Mouse (Mus musculus) forebrain, embryonic 16.5 days (tissue): ENCODE results near the gene H2al1f. TPM values are rescaled to one million over a fixed set of nuclear protein-coding genes. Genes with fewer than 3 reads are reported as not detected.
"Not testable (repeated sequence)": the region's sequence is repeated elsewhere in the genome, so short reads cannot be mapped to it uniquely, and the experiment has no call there.

Source experiments
- ATAC-seq: fragments of 200-750 bp; cut with Nextera tagmentation; 2 replicates; pipeline ENCODE4 v1.8.0; 2017; ENCODE audit warnings: mild to moderate bottlenecking, moderate library complexity
- H3K27ac ChIP-seq: fragments of 300-500 bp; sonication (generic); 2 replicates; pipeline ENCODE4 v1.5.1; 2014; ENCODE audit warnings: low read length, control low read depth
- H3K27me3 ChIP-seq: fragments of 300-500 bp; sonication (generic); replicated peaks from 2 replicates; pipeline ENCODE4 v1.6.1; 2014; ENCODE audit warnings: low read length; ENCODE audit not compliant: control insufficient read depth, insufficient read depth
- H3K36me3 ChIP-seq: fragments of 300-500 bp; sonication (generic); 2 replicates; pipeline ENCODE4 v1.6.1; 2014; ENCODE audit not compliant: control insufficient read depth, insufficient read depth
- H3K4me1 ChIP-seq: fragments of 300-500 bp; sonication (generic); replicated peaks from 2 replicates; pipeline ENCODE4 v1.6.1; 2014; ENCODE audit warnings: low read length; ENCODE audit not compliant: control insufficient read depth, insufficient read depth
- H3K4me2 ChIP-seq: fragments of 300-500 bp; sonication (generic); 2 replicates; pipeline ENCODE4 v1.6.1; 2014; ENCODE audit warnings: mild to moderate bottlenecking, low read length, control low read depth
- H3K4me3 ChIP-seq: fragments of 300-500 bp; sonication (generic); replicated peaks from 2 replicates; pipeline ENCODE4 v1.5.1; 2014; ENCODE audit warnings: mild to moderate bottlenecking, low read length, control low read depth
- H3K9ac ChIP-seq: fragments of 300-500 bp; sonication (generic); replicated peaks from 2 replicates; pipeline ENCODE4 v1.6.1; 2014; ENCODE audit warnings: low read depth, low read length, control low read depth
- H3K9me3 ChIP-seq: fragments of 300-500 bp; sonication (generic); 2 replicates; pipeline ENCODE4 v1.6.1; 2016; ENCODE audit warnings: low read length; ENCODE audit not compliant: control insufficient read depth
- WGBS: fragments of 180-500 bp; shearing (Covaris S2); extraction: QIAGEN DNeasy Blood & Tissue Kit; methylation state at CpG from one replicate; pipeline ENCODE4 v1.1.7; 2014; 5-methylcytosine and 5-hydroxymethylcytosine counted together
- polyA plus RNA-seq: library from polyadenylated mRNA; unstranded; fragments of >200 nt; fragmentation: Nextera tagmentation; extraction: Ambion mirVana; gene quantifications from 2 replicates; pipeline ENCODE4 v1.2.1, GENCODE M21; 2015

Gene H2al1f
- not detected in 2 replicates for polyA plus RNA-seq

- ATAC-seq, H3K4me2 ChIP-seq, H3K9me3 ChIP-seq, H3K4me1 ChIP-seq, H3K27ac ChIP-seq, H3K36me3 ChIP-seq, H3K27me3 ChIP-seq, H3K4me3 ChIP-seq, H3K9ac ChIP-seq: not testable (repeated sequence)
- no CpG with 5 or more reads among the region's 6 CpGs for WGBS
Observed at GRCm38 (mm10) chrX:11314858-11315257, at the start of gene H2al1f. Gene H2al1f, plus strand, starts transcription at chrX:11315158.

GRCm38 (mm10) chrX:11267791-11268190 is 47.2 kb upstream of the H2al1f start:
- H3K9ac ChIP-seq = no peak overlapping the region
- H3K36me3 ChIP-seq = no peaks in the 10 kb centered on the region
- no peaks in the 10 kb centered on the region for H3K4me1 ChIP-seq
- no peak overlapping the region for H3K4me3 ChIP-seq
- no peak overlapping the region for H3K4me2 ChIP-seq
- ATAC-seq = no peak
- 65% methylated on average over 7 of the region's 7 CpGs for WGBS
- H3K27ac ChIP-seq = no peak overlapping the region
- no peaks in the 10 kb centered on the region for H3K9me3 ChIP-seq
- no peaks in the 10 kb centered on the region for H3K27me3 ChIP-seq

GRCm38 (mm10) chrX:11269074-11269473 is 45.9 kb upstream of the H2al1f start:
- 83% methylated on average over 3 of the region's 3 CpGs for WGBS

GRCm38 (mm10) chrX:11273190-11273589 is 41.8 kb upstream of the H2al1f start:
- Histone ChIP-seq H3K4me2 (no peak overlapping the region), H3K4me3 (no peak overlapping the region), H3K4me1 (no peaks in the 10 kb centered on the region), H3K27me3 (no peaks in the 10 kb centered on the region), H3K36me3 (no peaks in the 10 kb centered on the region), H3K9me3 (no peaks in the 10 kb centered on the region), H3K27ac (no peak overlapping the region), H3K9ac (no peak overlapping the region)
- ATAC-seq = no peak
- WGBS = 75% methylated on average over 3 of the region's 3 CpGs

More at GRCm38 (mm10) chrX:11269074-11269473, 45.9 kb upstream of the H2al1f start:
- Histone ChIP-seq H3K4me2 (no peak overlapping the region), H3K4me3 (no peak overlapping the region), H3K4me1 (no peaks in the 10 kb centered on the region), H3K27me3 (no peaks in the 10 kb centered on the region), H3K9ac (no peak overlapping the region), H3K36me3 (no peaks in the 10 kb centered on the region), H3K27ac (no peak overlapping the region), H3K9me3 (no peaks in the 10 kb centered on the region)
- ATAC-seq = peak; percentile 49

GRCm38 (mm10) chrX:11277083-11277482 is 37.9 kb upstream of the H2al1f start:
- no peak overlapping the region for H3K4me3 ChIP-seq
- H3K9me3 ChIP-seq = no peaks in the 10 kb centered on the region
- H3K9ac ChIP-seq = no peak overlapping the region
- H3K4me1 ChIP-seq = no peaks in the 10 kb centered on the region
- WGBS = 56% methylated on average over 6 of the region's 6 CpGs
- no peak for ATAC-seq
- H3K27me3 ChIP-seq = no peaks in the 10 kb centered on the region
- no peak overlapping the region for H3K27ac ChIP-seq
- no peak overlapping the region for H3K4me2 ChIP-seq
- H3K36me3 ChIP-seq = no peaks in the 10 kb centered on the region

GRCm38 (mm10) chrX:11280741-11281140 is 34.2 kb upstream of the H2al1f start:
- no peaks in the 10 kb centered on the region for H3K27me3 ChIP-seq
- no peaks in the 10 kb centered on the region for H3K9me3 ChIP-seq
- H3K36me3 ChIP-seq = no peaks in the 10 kb centered on the region
- H3K4me3 ChIP-seq = no peak overlapping the region
- H3K27ac ChIP-seq = no peak overlapping the region
- no peaks in the 10 kb centered on the region for H3K4me1 ChIP-seq
- ATAC-seq = no peak
- WGBS = 78% methylated on average over 2 of the region's 2 CpGs
- H3K9ac ChIP-seq = no peak overlapping the region
- H3K4me2 ChIP-seq = no peak overlapping the region

GRCm38 (mm10) chrX:11288306-11288882 is 26.6 kb upstream of the H2al1f start:
- Histone ChIP-seq H3K9ac (no peak overlapping the region), H3K9me3 (no peaks in the 10 kb centered on the region; the same call in 1 of the 2 replicates), H3K4me1 (no peaks in the 10 kb centered on the region), H3K36me3 (no peaks in the 10 kb centered on the region), H3K4me2 (no peak overlapping the region), H3K27ac (no peak overlapping the region), H3K27me3 (0 out of 2 replicates have a peak, but pooled peaks cover 2% of the 10 kb centered on the region), H3K4me3 (no peak overlapping the region)
- no peak for ATAC-seq
- 68% methylated on average over 14 of the region's 14 CpGs for WGBS

GRCm38 (mm10) chrX:11289244-11289643 is 25.7 kb upstream of the H2al1f start:
- Histone ChIP-seq H3K9ac (no peak overlapping the region), H3K9me3 (no peaks in the 10 kb centered on the region; the same call in 1 of the 2 replicates), H3K4me1 (no peaks in the 10 kb centered on the region), H3K4me3 (no peak overlapping the region), H3K27ac (no peak overlapping the region), H3K27me3 (0 out of 2 replicates have a peak, but pooled peaks cover 2% of the 10 kb centered on the region), H3K36me3 (no peaks in the 10 kb centered on the region), H3K4me2 (no peak overlapping the region)
- no peak for ATAC-seq
- WGBS = 38% methylated on average over 4 of the region's 4 CpGs

- H3K4me3 ChIP-seq, H3K4me1 ChIP-seq, H3K27me3 ChIP-seq, ATAC-seq, H3K4me2 ChIP-seq, H3K9ac ChIP-seq, H3K27ac ChIP-seq, H3K9me3 ChIP-seq, H3K36me3 ChIP-seq: not testable (repeated sequence)
- WGBS = no CpG with 5 or more reads among the region's 3 CpGs
Observed at GRCm38 (mm10) chrX:11298957-11299356, 16.0 kb upstream of the H2al1f start, which contains the start of gene H2al1a. Gene H2al1a, plus strand, starts transcription at chrX:11299257.

GRCm38 (mm10) chrX:11302132-11302531 is 12.8 kb upstream of the H2al1f start, which contains the start of gene H2al1b:
Gene H2al1b, plus strand, starts transcription at chrX:11302432.
- 93% methylated on average over 1 of the region's 3 CpGs for WGBS
- H3K4me1 ChIP-seq, H3K4me2 ChIP-seq, H3K36me3 ChIP-seq, H3K27ac ChIP-seq, H3K27me3 ChIP-seq, H3K4me3 ChIP-seq, H3K9ac ChIP-seq, H3K9me3 ChIP-seq, ATAC-seq: not testable (repeated sequence)
